Mouse (Mus musculus) macrophage (primary cell): ENCODE results near the gene Psmd8. TPM values are rescaled to one million over a fixed set of nuclear protein-coding genes. Genes with fewer than 3 reads are reported as not detected.
"Not testable (repeated sequence)": the region's sequence is repeated elsewhere in the genome, so short reads cannot be mapped to it uniquely, and the experiment has no call there.

ENCODE experiments used
- H3K27ac ChIP-seq: fragments of 350-480 bp; formaldehyde crosslinking; 2 replicates; pipeline ENCODE4 v1.9.0; 2021
- H3K36me3 ChIP-seq: fragments of 350-480 bp; formaldehyde crosslinking; 2 replicates; pipeline ENCODE4 v1.9.0; 2021; ENCODE audit errors: inconsistent target
- H3K4me3 ChIP-seq: fragments of 350-480 bp; formaldehyde crosslinking; 2 replicates; pipeline ENCODE4 v1.9.0; 2021; ENCODE audit errors: inconsistent target
- H3K79me2 ChIP-seq: fragments of 350-480 bp; formaldehyde crosslinking; 2 replicates; pipeline ENCODE4 v1.9.0; 2021; ENCODE audit errors: inconsistent target
- WGBS: methylation state at CpG from one replicate; pipeline ENCODE4 v1.1.7; 2026; ENCODE audit warnings: inconsistent platforms; ENCODE audit not compliant: missing documents; 5-methylcytosine and 5-hydroxymethylcytosine counted together
- polyA plus RNA-seq: library from polyadenylated mRNA; stranded (reverse); fragments of 250-400 nt; gene quantifications from 3 replicates; pipeline ENCODE4 v1.2.4, GENCODE M21; 2018; ENCODE audit warnings: inconsistent platforms

The Psmd8 gene
- polyA plus RNA-seq, 1 experiment from 2014 or later, result 477 TPM

DNA sequence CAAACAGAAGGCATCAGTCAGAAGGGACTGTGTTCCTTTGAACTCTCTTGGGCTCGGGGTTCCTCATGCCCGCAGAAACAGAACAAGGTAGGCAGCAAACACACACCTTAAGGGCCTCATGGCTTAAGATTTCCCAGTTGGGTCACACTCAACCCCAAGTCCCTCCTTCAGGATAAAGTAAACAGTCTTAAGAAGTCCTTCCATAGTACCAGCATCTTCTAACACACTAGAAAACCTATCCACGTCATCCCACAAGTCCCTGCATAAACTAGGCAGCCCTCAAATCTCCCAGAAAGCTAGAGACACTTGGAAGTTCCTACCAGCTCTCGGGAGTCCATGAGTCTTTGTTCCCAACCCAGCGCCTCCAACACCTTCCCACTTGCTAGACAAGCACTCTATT, 18.2 kb downstream of the Psmd8 start:
- Histone ChIP-seq H3K4me3 (no peak overlapping the region), H3K27ac (no peak overlapping the region), H3K36me3 (no peaks in the 10 kb centered on the region), H3K79me2 (no peaks in the 10 kb centered on the region)
- WGBS, result 98% methylated on average over 5 of the region's 5 CpGs

DNA sequence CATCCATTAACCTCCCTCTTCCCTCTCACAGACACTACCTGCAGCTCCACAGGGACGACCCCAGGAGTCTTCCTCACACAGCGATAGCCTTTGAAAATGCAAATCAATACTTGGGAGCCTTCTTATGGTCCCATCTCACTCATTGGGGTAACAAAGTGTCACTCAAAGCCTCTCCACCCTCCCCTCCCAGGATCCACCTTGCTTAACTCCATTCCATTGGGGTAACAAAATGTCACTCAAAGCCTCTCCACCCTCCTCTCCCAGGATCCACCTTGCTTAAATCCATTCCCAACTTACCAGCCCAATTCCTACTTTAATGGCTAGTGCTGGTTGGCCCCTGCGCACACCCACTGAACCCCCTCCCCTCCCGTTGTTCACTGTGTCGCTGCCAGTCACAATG, 22.2 kb downstream of the Psmd8 start:
- Histone ChIP-seq H3K4me3 (no peak overlapping the region), H3K36me3 (no peaks in the 10 kb centered on the region; the same call in 1 of the 2 replicates), H3K79me2 (no peaks in the 10 kb centered on the region), H3K27ac (no peak overlapping the region)
- WGBS, result 45% methylated on average over 5 of the region's 5 CpGs

DNA sequence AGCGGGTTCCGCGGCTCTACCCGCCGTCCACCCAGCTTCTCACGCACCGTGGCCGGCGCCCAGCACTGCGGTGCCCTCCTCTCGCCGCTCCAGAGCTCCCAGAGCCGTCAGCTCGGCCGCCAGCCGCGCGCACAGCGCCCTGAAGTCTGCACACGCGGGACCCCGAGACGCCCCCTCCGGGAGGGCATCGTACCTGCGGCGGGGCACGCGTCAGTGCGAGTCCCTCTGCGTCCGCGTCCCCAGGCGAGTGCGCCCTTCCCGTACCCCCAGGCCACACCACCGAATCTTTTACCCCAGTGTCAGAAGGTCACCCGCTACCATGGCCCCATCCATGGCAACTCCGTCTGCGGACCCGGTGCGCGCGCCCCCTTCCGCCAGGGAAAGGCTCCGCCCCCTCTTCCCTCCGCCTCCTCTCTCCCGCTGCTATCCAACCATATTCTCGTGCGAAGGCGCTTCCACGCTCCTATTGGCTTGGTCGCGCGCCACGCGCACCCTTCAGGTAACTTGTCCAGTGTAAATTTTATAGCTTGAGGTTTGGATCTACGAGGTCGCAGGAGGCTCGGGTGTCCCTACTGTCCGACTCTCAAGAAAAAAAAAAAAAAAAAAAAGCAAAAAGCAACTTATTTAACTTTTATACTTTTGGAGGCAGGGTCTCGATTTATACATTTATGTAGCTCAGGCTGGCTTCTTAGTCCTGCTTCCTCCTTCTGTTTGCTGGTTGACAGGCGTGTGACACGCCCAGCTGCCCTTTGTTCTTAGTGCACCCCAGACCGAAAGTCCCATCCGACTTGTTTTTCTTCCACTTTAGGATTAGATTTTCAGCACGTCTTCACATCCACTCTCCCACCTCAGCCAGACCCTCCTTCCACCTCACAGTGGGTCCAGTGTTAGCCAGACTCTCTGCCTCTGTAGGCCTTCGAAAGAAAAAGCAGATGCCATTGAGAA, 24.4 kb downstream of the Psmd8 start, which contains the start of gene Fam98c:
Gene Fam98c (minus strand): TSS at position 397 of the 945 bp plus-strand sequence.
- Histone ChIP-seq H3K4me3 (peak within 1 kb of the TSS; percentile 21), H3K36me3 (no peaks in the 10 kb centered on the region; the same call in 1 of the 2 replicates), H3K79me2 (no peaks in the 10 kb centered on the region), H3K27ac (no peak within 1 kb of the TSS)
- 1% methylated on average over 63 of the region's 68 CpGs for WGBS

DNA sequence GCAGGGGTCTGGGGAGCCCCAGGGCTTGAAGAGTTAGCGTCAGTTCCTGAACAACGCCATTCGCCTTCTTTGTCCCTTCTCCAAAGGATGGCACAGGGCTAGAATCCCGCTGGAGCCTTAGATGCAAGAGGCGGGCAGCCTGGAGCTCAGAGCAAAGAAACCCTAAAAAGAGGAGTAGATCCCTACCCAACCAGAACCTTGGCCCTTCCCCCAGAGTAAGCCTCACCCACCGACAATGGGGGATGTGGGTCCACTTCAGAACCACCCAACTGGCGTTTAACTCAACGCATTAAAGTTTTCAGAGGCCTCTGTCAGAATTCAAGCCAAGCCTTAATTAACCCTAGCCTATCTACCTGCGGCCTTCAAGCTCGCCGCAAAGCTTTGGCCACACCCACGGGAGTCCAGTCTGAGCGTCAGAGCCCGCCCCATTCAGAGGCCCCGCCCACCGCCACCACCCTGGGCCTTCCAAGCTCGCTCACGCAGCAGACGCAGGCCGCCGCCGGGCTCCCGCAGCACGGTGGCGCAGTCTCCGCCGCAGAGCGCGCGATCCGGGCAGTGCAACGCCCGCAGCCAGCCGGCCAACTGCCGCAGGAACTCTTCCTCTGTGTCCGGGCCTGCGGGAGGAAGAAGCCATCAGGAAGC, 25.2 kb downstream of the Psmd8 start:
- WGBS, result 10% methylated on average over 37 of the region's 37 CpGs
- Histone ChIP-seq H3K4me3 (peak overlapping the region; percentile 21; the same call in 1 of the 2 replicates), H3K36me3 (no peaks in the 10 kb centered on the region; the same call in 1 of the 2 replicates), H3K27ac (no peak overlapping the region), H3K79me2 (no peaks in the 10 kb centered on the region)

DNA sequence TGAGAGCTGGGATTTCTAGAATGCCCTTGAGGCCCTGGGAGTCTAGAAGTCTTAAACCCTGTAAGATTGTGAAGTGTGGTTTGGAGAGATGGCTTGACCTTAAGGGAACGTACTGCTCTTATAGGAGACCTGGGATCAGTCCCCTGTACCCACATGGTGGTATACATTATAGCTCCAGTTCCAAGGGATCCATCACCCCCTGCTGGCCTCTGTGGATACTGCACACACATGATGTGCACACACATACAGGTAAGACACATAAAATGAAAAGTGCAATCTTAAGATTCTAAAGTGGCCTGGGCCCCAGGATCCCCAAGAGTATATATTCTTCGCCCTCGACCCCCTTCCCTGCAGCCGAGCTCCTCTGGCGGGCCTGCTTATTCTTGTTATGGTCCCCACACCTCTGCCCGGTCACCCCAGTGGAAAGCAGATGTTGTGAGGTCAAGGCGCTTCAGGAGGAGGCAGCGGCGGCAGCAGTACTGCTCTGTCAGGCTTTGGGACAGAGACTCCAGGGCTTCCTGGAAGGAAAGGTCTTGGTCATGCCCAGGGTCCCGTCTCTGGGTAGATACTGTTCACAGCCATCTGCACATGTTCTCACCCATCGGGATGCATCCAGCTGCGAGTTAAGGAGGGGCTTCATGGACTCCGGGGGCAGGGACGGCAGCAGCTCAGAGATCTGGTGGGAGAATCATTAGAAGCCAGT, 26.3 kb downstream of the Psmd8 start:
- Histone ChIP-seq H3K4me3 (no peak overlapping the region), H3K36me3 (no peaks in the 10 kb centered on the region; the same call in 1 of the 2 replicates), H3K79me2 (no peaks in the 10 kb centered on the region), H3K27ac (no peak overlapping the region)
- 94% methylated on average over 14 of the region's 14 CpGs for WGBS

DNA sequence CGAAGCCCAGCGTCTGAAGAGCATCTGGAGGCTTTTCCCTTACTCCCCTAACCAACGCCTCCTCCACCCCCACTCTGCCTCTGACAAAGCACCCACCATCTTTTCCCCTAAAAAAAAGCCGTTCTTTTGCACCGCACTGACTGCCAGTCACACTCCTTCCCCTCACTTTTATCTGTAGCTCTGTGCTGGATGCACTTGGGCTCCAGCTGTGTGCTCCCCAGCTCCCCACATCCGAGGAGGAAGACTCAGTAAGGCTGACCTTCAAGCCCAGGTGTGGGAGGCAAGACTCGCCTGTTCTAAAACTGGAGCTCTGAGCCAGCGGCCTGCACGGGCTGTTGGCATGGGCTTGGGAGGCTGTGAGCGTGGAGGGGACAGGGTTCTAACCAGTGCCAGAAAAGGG, 29.0 kb downstream of the Psmd8 start:
- Histone ChIP-seq H3K79me2 (no peaks in the 10 kb centered on the region), H3K27ac (no peak overlapping the region), H3K36me3 (no peaks in the 10 kb centered on the region; the same call in 1 of the 2 replicates), H3K4me3 (no peak overlapping the region)
- WGBS, result 93% methylated on average over 10 of the region's 10 CpGs

DNA sequence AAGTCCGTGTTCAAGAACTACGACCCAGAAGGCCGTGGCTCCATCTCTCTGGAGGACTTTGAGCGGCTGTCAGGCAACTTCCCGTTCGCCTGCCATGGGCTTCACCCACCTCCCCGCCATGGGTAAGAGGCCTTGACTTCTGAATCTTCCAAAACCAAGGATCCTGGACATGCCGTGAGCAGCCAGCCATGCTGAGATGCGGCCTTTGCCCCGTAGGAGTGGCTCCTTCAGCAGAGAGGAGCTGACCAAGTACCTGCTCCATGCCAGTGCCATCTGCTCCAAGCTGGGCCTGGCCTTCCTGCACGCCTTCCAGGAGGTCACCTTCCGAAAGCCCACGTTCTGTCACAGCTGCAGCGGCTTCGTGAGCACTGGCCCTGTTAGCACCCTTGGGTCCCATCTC, 31.7 kb downstream of the Psmd8 start:
- no peaks in the 10 kb centered on the region for H3K36me3 ChIP-seq
- 95% methylated on average over 15 of the region's 15 CpGs for WGBS
- H3K79me2 ChIP-seq, result no peaks in the 10 kb centered on the region
- H3K4me3 ChIP-seq, result no peak overlapping the region
- no peak overlapping the region for H3K27ac ChIP-seq

DNA sequence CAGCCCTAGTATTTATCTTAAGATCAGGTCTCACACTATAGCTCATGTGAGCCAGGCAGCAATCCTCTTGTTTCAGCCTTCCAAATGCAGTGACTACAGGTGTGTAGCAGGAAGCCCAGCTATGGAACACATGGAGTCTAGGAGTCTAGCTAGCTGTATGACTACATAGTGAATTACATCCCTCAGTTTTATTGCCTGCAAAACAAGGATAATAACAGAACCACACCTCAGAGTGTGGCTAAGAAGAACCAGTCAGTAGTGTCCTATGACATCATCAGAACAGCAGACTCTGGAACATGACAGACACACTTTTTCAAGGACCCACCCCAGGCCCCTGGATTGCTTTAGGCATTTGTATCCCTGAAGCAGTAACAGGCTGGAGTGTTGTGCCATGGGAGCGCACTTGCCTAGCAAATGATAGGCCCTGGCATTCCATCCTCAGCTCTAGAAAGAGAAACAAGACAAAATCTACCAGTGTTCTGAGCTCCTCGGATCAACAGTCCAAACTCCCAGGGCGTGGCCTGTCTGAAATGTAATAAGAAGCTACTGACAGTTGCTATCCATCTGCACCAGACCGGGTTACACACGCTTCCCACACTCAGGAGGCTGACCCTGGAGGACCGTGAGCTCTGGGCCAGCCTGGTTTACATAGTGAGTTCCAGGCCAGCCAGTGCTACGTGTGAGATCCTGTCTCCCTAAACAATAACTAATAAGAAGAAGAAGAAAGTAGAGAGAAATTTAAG, 33.7 kb downstream of the Psmd8 start:
- 94% methylated on average over 6 of the region's 7 CpGs for WGBS

DNA sequence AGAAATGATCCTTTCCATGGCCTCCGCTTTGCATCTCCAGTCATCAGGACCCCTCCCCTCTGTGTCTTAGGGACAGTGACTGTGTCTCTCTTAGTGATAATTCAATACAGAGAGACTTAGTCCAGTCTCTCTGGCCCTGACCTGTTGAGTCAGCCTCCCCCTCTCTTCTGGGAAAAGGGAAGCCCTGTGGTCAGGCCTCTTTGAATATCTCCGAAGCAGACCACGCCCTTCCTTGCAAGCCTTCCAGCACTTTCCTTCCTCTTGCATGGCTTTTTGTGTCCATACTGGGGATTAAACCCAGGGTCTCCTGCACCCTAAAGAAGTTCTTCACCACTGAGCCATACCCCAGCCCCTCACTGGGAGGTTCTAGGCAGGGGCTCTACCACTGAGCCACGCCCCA, 36.5 kb downstream of the Psmd8 start:
- H3K36me3 ChIP-seq, result no peaks in the 10 kb centered on the region
- H3K4me3 ChIP-seq, result no peak overlapping the region
- H3K79me2 ChIP-seq, result no peaks in the 10 kb centered on the region
- WGBS, result 29% methylated on average over 3 of the region's 4 CpGs
- H3K27ac ChIP-seq, result peak overlapping the region; percentile 51

More for the DNA sequence above, 33.7 kb downstream of the Psmd8 start:
- Histone ChIP-seq H3K4me3 (no peak overlapping the region), H3K36me3 (no peaks in the 10 kb centered on the region), H3K27ac (no peak overlapping the region), H3K79me2 (no peaks in the 10 kb centered on the region)

DNA sequence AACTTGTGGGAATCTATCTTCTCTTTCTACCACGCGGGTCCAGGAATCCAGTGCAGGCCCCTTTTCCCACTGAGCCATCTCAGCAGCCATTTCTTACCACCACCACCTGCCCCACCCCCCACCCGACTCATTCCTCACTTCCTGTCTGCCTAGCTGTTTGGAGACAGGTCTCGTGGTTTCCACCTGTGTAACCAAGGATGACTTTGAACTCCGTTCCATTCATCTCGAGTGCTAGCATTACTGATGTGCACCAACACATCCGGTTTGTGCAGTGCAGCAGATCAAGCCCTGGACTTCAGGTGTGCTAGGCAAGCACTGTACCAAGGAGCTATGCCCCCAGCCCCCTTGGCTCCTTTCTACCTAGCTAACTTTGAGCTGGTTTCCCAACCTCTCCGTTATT, 39.1 kb downstream of the Psmd8 start:
- H3K27ac ChIP-seq, result no peak overlapping the region

DNA sequence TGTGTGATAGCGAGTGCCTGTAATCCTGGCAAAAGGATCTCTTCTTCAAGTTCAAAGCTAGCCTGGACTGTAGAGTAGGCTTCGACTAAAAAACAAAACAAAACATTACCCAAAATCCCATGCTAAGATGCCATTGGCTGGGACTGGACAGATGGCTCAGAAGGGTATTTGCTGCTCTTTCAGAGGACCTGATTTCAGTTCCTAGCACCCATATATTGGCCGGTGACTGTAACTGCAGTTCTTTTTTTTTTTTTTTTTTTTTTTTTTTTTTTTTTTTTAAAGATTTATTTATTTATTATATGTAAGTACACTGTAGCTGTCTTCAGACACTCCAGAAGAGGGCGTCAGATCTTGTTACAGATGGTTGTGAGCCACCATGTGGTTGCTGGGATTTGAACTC, 41.3 kb downstream of the Psmd8 start:
- not testable (repeated sequence) for H3K36me3 ChIP-seq, H3K4me3 ChIP-seq, H3K27ac ChIP-seq
- WGBS, result 91% methylated on average over 2 of the region's 4 CpGs
- H3K79me2 ChIP-seq, result peaks cover 11% of the 10 kb centered on the region; the same call in 1 of the 2 replicates

More for the DNA sequence above, 39.1 kb downstream of the Psmd8 start:
- Histone ChIP-seq H3K79me2 (no peaks in the 10 kb centered on the region; the same call in 1 of the 2 replicates), H3K4me3 (no peak overlapping the region), H3K36me3 (no peaks in the 10 kb centered on the region)
- WGBS, result 79% methylated on average over 8 of the region's 8 CpGs

DNA sequence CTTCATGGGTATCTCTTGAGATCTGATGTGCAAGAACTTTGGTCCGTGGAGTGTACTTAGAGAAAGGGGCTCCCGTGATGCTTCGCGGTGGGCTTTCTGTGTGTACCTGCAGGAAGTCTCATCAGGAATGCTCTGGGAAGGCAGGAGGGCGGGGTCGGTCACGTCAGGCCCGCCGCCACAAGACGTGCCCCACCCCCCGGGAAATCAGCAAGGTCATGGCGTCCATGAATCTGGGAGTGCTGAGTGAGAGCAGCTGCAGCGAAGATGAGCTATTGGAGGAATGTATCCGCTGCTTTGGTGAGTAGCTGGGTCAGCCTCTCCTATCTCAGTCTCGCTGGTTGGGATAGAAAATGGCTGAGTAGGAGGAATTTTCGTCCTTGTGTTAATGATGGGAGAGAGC, 43.1 kb downstream of the Psmd8 start:
- no peaks in the 10 kb centered on the region for H3K36me3 ChIP-seq
- peaks cover 11% of the 10 kb centered on the region; the same call in 1 of the 2 replicates for H3K79me2 ChIP-seq
- WGBS, result 90% methylated on average over 16 of the region's 16 CpGs
- no peak overlapping the region for H3K27ac ChIP-seq
- H3K4me3 ChIP-seq, result no peak overlapping the region

DNA sequence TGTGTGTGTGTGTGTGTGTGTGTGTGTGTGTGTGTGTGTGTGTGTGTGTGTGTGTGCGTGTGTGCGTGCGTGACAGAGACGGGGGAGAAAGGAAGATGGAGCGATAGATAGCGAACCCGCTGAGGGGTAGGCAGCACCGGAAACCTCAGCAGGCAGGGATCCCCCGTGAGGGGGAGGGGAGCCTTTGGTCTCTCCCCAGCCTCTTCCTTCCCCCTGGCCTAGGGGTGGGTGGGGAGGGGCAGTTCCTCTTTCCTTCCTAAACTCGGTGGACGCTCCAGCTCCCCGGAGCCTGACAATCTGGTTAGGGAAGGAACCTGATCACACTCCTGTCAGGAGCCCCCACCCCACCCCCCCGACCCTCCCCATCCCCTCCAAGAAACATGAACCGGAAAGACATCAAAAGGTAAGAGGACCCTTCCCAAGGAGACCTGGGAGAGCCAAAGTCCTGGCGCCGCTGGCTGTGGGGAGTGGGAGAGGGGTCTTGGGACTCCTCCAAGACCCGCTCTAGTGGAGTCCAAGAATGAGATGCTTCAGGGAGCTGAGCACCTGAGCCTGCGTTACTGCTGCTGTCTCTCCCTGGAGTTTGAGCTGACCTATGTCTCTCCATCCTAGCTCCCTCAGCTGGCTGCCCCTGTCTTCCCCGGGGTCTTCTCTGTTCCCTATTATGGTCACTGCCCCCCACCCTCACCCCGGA, 45.7 kb downstream of the Psmd8 start, which contains the start of gene Rasgrp4:
Gene Rasgrp4 (plus strand): TSS at position 159 of the 694 bp plus-strand sequence.
- H3K79me2 ChIP-seq, result peaks cover 11% of the 10 kb centered on the region; the same call in 1 of the 2 replicates
- peak within 1 kb of the TSS; percentile 46 for H3K27ac ChIP-seq
- H3K4me3 ChIP-seq, result peak within 1 kb of the TSS; percentile 46
- 6% methylated on average over 11 of the region's 20 CpGs for WGBS
- H3K36me3 ChIP-seq, result no peaks in the 10 kb centered on the region
